18 mouse cellular contexts compared by ENCODE assay signal in the genomic region with DNA sequence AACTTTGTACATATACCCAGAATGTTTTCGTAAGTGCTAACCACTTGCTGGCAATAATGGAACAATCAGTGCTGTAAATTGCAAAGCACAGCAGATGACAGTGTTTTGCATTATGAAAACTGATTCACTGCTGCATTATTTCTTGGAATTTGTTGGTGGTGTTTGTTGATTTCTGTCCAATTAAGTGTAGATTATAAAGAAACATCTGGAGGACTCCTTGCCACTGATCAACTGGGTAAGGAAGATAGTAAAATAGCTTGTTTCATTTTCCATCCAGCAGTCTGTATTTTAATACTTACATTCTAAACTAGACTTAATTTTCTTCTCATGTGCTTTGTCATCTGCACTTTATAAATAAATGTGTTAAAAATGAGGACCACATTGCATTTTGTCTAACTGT.
DNase-seq lines count a peak whose midpoint lies in the region; ATAC-seq and TF ChIP-seq lines count a peak whose summit lies in the region.
"Had no signal": no experiment of that assay in that cellular context is flagged by ENCODE, and none has a peak within 500 bp of the region (broad histone marks: within the 10 kb centered on the region; RNA-seq: fewer than 3 reads in every experiment).

No protein-coding gene starts in this region.

- no peak overlapping the region for H3K9ac ChIP-seq in lung, embryonic 14.5 days
- no peak overlapping the region for H3K9ac ChIP-seq in lung, embryonic 16.5 days (ENCODE audit: low read length)
- H3K9ac ChIP-seq: embryonic facial prominence, embryonic 12.5 days; forebrain, embryonic 13.5 days; forebrain, postnatal 0 days had no signal

- no peak overlapping the region for H3K4me3 ChIP-seq in lung, embryonic 14.5 days (ENCODE audit: low read depth, low read length)
- H3K4me3 ChIP-seq in lung, embryonic 16.5 days (ENCODE audit: low read length), result no peak overlapping the region
- H3K4me3 ChIP-seq: embryonic facial prominence, embryonic 10.5 days; embryonic facial prominence, embryonic 12.5 days; forebrain, embryonic 13.5 days had no signal

- no peak overlapping the region for H3K4me2 ChIP-seq in lung, embryonic 14.5 days
- H3K4me2 ChIP-seq in lung, embryonic 16.5 days (ENCODE audit: low read depth, low read length), result no peak overlapping the region
- H3K4me2 ChIP-seq: embryonic facial prominence, embryonic 12.5 days; forebrain, embryonic 13.5 days had no signal

- no peak for TF ChIP-seq POLR2A in brain, embryonic 14.5 days (IDR thresholded peaks at IDR 0.05; ENCODE audit: borderline replicate concordance, extremely low read depth, insufficient read depth, insufficient read length, poor library complexity, severe bottlenecking)

- H3K27me3 ChIP-seq in lung, embryonic 14.5 days (ENCODE audit: insufficient read depth, low read length), result no peaks in the 10 kb centered on the region
- H3K27me3 ChIP-seq in lung, embryonic 16.5 days (ENCODE audit: control insufficient read depth, insufficient read depth, low read depth, low read length), result no peaks in the 10 kb centered on the region
- H3K27me3 ChIP-seq: embryonic facial prominence, embryonic 12.5 days; forebrain, embryonic 13.5 days had no signal

- peak; percentile 83 for ATAC-seq in lung, embryonic 14.5 days (ENCODE audit: insufficient read depth)
- peak; percentile 88 for ATAC-seq in lung, embryonic 16.5 days (ENCODE audit: low read depth)
- ATAC-seq: forebrain, embryonic 13.5 days; forebrain, postnatal 0 days had no signal

- DNase-seq in lung, embryonic 14.5 days, result peak; percentile 80
- DNase-seq in lung, postnatal 14 days, result no peak
- no peak for DNase-seq in lung, postnatal 4 days
- DNase-seq in brain, embryonic 14.5 days (ENCODE audit: low read depth), result peak; percentile 19
- no peak for DNase-seq in gastrocnemius, adult 8-10 months (ENCODE audit: low spot score in 2 of 2)
- DNase-seq: adrenal gland, adult 2 months; adrenal gland, postnatal 10 days; adrenal gland, postnatal 25 days; cerebellum, adult 11-12 months; cerebellum, adult 2 months; cerebellum, adult 9-10 months; cerebellum, postnatal 10 days; cerebellum, postnatal 25 days; forebrain, postnatal 0 days had no signal

- H3K4me1 ChIP-seq in lung, embryonic 14.5 days (ENCODE audit: insufficient read depth), result no peaks in the 10 kb centered on the region
- no peaks in the 10 kb centered on the region for H3K4me1 ChIP-seq in lung, embryonic 16.5 days (replicated peaks; ENCODE audit: control insufficient read depth, insufficient read depth, low read length)
- H3K4me1 ChIP-seq: embryonic facial prominence, embryonic 10.5 days; embryonic facial prominence, embryonic 12.5 days; forebrain, embryonic 13.5 days had no signal

- no peaks in the 10 kb centered on the region for H3K36me3 ChIP-seq in lung, embryonic 14.5 days (ENCODE audit: insufficient read depth)
- H3K36me3 ChIP-seq in lung, embryonic 16.5 days (ENCODE audit: control insufficient read depth, insufficient read depth, low read length), result no peaks in the 10 kb centered on the region
- H3K36me3 ChIP-seq: embryonic facial prominence, embryonic 10.5 days; embryonic facial prominence, embryonic 12.5 days had no signal

- no peaks in the 10 kb centered on the region for H3K9me3 ChIP-seq in lung, embryonic 14.5 days (ENCODE audit: low read depth, low read length)
- no peaks in the 10 kb centered on the region for H3K9me3 ChIP-seq in lung, embryonic 16.5 days (ENCODE audit: control insufficient read depth, low read length)
- H3K9me3 ChIP-seq: embryonic facial prominence, embryonic 10.5 days; embryonic facial prominence, embryonic 12.5 days; forebrain, embryonic 13.5 days had no signal

- no peak for TF ChIP-seq CTCF in lung, embryonic 14.5 days (IDR thresholded peaks at IDR 0.05; ENCODE audit: low read depth)
- no peak for TF ChIP-seq CTCF in brain, embryonic 14.5 days (IDR thresholded peaks at IDR 0.05; ENCODE audit: borderline replicate concordance, extremely low read depth, insufficient read depth, insufficient read length)

- no peak overlapping the region for H3K27ac ChIP-seq in lung, embryonic 14.5 days (ENCODE audit: low read depth)
- H3K27ac ChIP-seq in lung, embryonic 16.5 days (ENCODE audit: low read length), result no peak overlapping the region
- H3K27ac ChIP-seq: embryonic facial prominence, embryonic 10.5 days; embryonic facial prominence, embryonic 12.5 days; forebrain, embryonic 13.5 days had no signal

- 59% methylated on average over 1 of the region's 1 CpGs for WGBS in lung, embryonic 14.5 days
- 44% methylated on average over 1 of the region's 1 CpGs for WGBS in lung, embryonic 16.5 days

Comparison
In these comparisons a context has a peak if more than half of its experiments do, and no peak if none do; other contexts are left out.
1. DNase-seq: peak in lung, embryonic 14.5 days (single experiment) and brain, embryonic 14.5 days (single experiment); none in lung, postnatal 14 days (single experiment), lung, postnatal 4 days (0 of 2) and gastrocnemius, adult 8-10 months (0 of 2).